Mouse (Mus musculus) cerebellum, postnatal 36 days (tissue): ENCODE results near the gene Ncoa3.

Source experiments
- DNase-seq, 2 experiments: peaks; one replicate each; pipeline ENCODE4 v3.0.0; 2021 to 2022; ENCODE audit warnings: mixed read lengths in 2 of 2

Gene Ncoa3

DNA sequence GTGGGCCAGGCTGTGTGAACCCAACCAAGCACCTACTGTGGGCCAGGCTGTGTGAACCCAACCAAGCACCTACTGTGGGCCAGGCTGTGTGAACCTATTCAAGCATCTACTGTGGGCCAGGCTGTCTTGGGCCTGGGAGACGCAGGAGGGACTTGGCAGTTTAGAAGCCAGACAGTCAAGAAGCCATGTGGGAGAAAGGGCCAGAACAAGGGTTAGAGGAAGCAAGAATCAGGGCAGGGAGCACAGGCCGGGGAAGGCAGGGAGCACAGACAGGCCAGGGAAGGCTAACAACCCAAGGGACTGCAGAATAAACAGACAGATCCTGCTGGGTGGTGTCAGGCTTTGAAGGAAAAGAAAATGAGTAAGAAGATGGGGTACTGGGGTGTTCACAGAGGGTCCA is 118.8 kb downstream of the Ncoa3 start:
- DNase-seq, result no peak

DNA sequence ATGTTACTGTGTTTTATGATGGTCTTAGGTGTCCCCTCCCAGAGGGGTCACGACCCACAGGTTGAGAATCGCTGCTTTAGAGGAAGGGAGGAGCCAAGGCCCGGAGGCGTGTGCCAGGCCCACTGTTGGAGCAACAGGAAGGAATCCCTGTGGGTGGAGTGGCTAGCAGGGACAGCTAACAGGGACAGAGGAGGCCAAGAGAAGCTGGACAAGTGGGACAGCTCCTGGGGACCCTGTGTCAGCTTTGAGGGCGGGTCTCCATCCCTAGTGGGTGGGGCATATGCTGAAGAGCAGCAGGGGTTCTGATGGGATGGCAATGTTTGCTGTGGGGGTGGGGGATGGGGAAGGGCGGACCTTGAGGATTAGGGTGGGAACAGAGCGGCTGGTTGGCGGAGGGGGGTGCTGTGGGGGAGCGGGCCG is 119.4 kb downstream of the Ncoa3 start:
- no peak for DNase-seq

DNA sequence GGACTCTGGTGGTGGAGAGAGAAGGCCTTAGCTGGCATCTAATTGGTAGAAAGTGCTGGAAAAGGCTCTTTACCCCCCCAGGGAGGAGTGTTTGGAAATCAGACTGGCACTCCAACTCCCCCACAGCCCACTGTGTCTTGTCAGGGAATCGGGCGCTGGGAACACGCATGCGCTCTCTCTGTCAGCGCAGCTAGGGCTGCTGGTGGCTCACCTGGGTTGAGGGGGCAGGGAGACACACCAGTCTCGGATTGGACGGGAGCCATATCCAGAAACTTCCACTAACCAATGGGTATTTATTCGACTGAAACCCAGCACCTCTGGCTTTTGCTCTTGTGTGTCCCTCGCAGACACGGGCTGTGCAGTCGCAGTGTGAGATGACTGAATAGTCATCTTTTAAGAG is 120.5 kb downstream of the Ncoa3 start:
- no peak for DNase-seq

DNA sequence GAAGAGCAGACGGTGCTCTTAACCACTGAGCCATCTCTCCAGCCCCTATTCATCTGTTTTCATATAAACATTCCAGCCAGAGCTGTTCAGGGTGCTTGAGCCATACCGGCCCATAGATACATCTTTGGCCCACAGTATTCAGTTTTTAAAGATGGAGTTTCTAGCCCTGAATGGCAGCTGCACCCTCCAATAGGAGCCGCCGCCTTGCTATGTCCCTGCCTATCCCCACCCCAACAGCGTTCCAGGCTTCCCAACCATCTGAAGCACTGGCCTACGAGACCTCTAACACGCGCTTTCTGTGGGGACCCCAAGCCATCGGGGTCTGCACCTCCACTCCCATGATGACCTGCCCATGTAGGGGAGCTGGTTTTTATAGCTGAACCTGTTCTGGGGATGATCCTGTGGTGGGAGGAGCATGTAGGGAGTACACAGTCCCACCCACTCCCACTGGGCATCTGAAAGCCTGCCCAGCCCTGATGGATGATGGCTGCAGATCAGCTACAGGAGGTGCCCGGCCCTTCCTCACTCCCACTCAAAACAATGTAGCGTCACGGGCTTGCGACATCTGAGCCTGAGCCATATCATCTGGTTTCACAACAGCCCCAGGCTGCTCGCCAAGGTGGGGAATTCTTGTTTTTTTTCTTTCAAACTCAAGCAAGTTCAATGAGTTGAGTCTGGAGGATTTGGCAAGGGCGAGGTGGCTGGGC is 123.3 kb downstream of the Ncoa3 start:
- DNase-seq, result no peak

DNA sequence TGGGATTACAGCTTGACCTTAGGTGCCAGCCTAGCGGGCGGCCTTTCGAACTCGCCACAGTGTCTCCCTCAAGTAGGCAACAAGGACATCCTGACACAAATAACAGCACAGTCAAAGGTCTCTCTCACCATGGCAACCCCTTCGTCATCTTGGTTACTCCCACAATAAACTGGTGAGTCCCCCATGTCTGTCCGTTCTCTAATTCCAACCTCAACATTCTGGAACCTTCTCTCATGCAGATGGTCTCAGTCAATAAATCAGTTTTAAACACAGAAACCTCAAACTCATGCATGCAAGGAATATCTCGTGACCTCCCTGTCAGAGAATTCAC is 123.8 kb downstream of the Ncoa3 start:
- no peak for DNase-seq

DNA sequence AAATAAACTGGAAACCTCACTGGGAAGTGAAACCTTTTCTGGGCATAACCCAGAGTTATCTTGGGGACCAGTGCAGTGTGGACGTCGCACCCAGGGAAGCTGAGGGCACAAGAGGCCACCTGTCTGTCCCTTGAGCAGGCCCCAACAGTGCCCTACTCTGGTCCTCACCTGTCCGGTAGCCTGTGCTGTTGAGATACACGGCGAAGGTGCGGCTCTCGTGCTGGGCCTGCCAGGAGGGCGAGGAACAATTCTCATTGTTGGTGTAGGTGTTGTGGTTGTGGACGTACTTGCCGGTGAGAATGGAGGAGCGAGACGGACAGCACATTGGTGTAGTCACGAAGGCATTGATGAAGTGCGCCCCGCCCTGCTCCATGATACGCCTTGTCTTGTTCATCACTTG is 124.3 kb downstream of the Ncoa3 start:
- DNase-seq, result no peak

DNA sequence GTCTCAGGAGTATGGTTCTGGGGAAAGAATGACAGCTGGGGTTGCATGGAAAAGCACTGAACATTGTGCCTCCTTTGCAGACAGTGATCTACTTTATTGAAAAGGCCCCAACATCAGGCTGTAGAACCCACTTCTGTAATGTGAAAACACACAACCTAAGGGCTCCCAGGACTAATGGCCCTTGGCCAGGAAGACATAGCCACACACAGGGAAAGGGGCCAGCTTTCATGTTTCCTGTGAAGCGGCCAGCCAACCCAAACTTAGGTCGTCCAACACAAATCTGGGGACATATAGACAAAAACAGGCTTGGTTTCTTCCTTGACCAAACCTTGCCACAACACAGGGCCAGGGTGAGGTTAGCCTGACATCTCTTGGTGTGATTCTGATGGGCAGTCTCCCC is 127.6 kb downstream of the Ncoa3 start:
- no peak for DNase-seq

DNA sequence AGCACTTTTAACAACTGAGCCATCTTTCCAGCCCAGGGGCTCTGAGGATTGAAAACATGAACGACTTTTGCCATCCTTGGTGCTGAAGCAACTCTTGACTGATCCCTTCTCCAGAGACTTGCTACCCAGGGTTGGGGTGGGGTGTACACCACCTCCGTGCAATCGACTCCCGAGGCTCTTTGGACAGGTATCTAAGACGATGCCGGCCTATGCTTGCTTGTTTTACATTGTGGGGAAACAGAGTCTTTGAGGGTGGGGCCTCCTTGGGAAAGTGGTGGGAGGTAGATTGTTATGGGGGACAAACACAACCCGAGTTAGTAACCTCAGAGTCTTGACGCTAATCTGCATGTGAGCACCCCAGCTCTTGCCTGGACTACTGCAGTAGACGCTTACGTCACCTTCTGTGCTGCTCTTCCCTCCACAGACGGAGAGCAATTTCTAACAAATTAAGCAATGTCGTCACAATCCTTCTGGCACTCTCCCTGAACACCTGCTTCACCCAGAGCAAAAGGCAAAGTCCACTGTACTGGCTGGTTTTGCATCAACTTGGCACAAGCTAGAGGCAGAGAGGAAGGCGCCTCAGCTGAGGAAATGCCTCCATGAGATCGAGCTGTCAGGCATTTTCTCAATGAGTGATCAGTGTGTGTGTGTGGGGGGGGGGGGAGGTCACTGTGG is 129.4 kb downstream of the Ncoa3 start:
- DNase-seq, result no peak

DNA sequence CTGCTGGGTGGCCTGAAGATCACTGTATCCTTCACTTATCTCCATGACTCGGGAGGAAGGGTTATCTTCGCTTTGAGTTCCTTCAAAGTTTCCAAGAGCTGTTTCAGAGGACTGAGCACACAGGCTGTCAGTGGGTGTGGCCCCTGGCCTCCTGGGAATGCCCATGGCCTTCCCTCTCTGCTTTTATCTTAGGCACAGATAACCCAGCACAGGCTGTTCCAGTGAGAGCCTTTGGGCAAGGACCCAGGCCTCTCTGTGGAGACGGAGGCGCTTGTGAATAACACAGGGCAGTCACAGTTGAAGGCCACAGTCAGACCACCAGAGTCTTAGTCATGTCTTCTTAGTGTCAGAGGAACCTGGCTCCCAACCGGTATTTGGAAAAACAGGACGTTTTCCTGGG is 130.3 kb downstream of the Ncoa3 start:
- DNase-seq, result no peak
